ENCODE assay signal across 17 mouse cellular contexts in genomic region chr14:13011099-13011498, GRCm38 (mm10).
"Had no signal": no experiment of that assay in that cellular context is flagged by ENCODE, and none has a peak within 500 bp of the region (broad histone marks: within the 10 kb centered on the region; RNA-seq: fewer than 3 reads in every experiment).

No protein-coding gene starts in this region.

- ATAC-seq: midbrain, embryonic 16.5 days had no signal

- H3K9ac ChIP-seq: liver, embryonic 13.5 days; neural tube, embryonic 13.5 days had no signal

- H3K27me3 ChIP-seq: liver, embryonic 13.5 days; neural tube, embryonic 13.5 days had no signal

- H3K9me3 ChIP-seq: liver, embryonic 13.5 days; neural tube, embryonic 13.5 days had no signal

- H3K36me3 ChIP-seq: liver, embryonic 13.5 days; neural tube, embryonic 13.5 days had no signal

- DNase-seq: kidney, postnatal 36 days; layer of hippocampus, postnatal 36 days; liver, embryonic 13.5 days; lung, adult 2 months; lung, postnatal 14 days; lung, postnatal 4 days; right cerebral cortex, postnatal 4 days; thymus, adult 2 months; thymus, postnatal 14 days; thymus, postnatal 4 days had no signal

- H3K4me1 ChIP-seq: liver, embryonic 13.5 days; neural tube, embryonic 13.5 days had no signal

- H3K4me2 ChIP-seq: liver, embryonic 13.5 days; midbrain, embryonic 11.5 days; neural tube, embryonic 13.5 days had no signal

- H3K27ac ChIP-seq: kidney, postnatal 0 days; left cerebral cortex, adult 2 months; liver, embryonic 13.5 days; neural tube, embryonic 13.5 days; stomach, postnatal 0 days had no signal

- H3K4me3 ChIP-seq: left cerebral cortex, adult 2 months; liver, embryonic 13.5 days; myocyte; neural tube, embryonic 13.5 days had no signal
